Mouse (Mus musculus) hindbrain, embryonic 16.5 days (tissue): ENCODE measurements around the gene Kctd21. TPM values are rescaled to one million over a fixed set of nuclear protein-coding genes. Genes with fewer than 3 reads are reported as not detected.

ENCODE experiments used
- ATAC-seq: fragments of 200-750 bp; cut with Nextera tagmentation; 2 replicates; pipeline ENCODE4 v1.8.0; 2017; ENCODE audit warnings: moderate TSS enrichment, moderate library complexity
- H3K27ac ChIP-seq: fragments of 300-500 bp; sonication (generic); 2 replicates; pipeline ENCODE4 v1.5.1; 2014; ENCODE audit warnings: low read depth, mild to moderate bottlenecking, control low read depth, low read length, moderate library complexity
- H3K27me3 ChIP-seq: fragments of 300-500 bp; sonication (generic); replicated peaks from 2 replicates; pipeline ENCODE4 v1.6.1; 2014; ENCODE audit warnings: low read length; ENCODE audit not compliant: control insufficient read depth, insufficient read depth
- H3K36me3 ChIP-seq: fragments of 300-500 bp; sonication (generic); 2 replicates; pipeline ENCODE4 v1.6.1; 2014; ENCODE audit warnings: mild to moderate bottlenecking, low read length, moderate library complexity, mixed read lengths; ENCODE audit not compliant: control insufficient read depth, insufficient read depth
- H3K4me1 ChIP-seq: fragments of 300-500 bp; sonication (generic); 2 replicates; pipeline ENCODE4 v1.6.1; 2014; ENCODE audit warnings: low read depth, low read length; ENCODE audit not compliant: control insufficient read depth, insufficient read depth
- H3K4me2 ChIP-seq: fragments of 300-500 bp; sonication (generic); 2 replicates; pipeline ENCODE4 v1.6.1; 2014; ENCODE audit warnings: mild to moderate bottlenecking, low read length, control low read depth, moderate library complexity
- H3K4me3 ChIP-seq: fragments of 300-500 bp; sonication (generic); 2 replicates; pipeline ENCODE4 v1.5.1; 2014; ENCODE audit warnings: mild to moderate bottlenecking, low read length, control low read depth, moderate library complexity
- H3K9ac ChIP-seq: fragments of 300-500 bp; sonication (generic); 2 replicates; pipeline ENCODE4 v1.6.1; 2014; ENCODE audit warnings: low read depth, mild to moderate bottlenecking, control low read depth, low read length, moderate library complexity
- H3K9me3 ChIP-seq: fragments of 300-500 bp; sonication (generic); 2 replicates; pipeline ENCODE4 v1.6.1; 2014; ENCODE audit warnings: mild to moderate bottlenecking, low read length, moderate library complexity; ENCODE audit not compliant: control insufficient read depth
- WGBS: fragments of 180-500 bp; shearing (Covaris S2); extraction: QIAGEN DNeasy Blood & Tissue Kit; methylation state at CpG from one replicate; pipeline ENCODE4 v1.1.7; 2014; 5-methylcytosine and 5-hydroxymethylcytosine counted together
- polyA plus RNA-seq: library from polyadenylated mRNA; unstranded; fragments of >200 nt; fragmentation: Nextera tagmentation; extraction: Ambion mirVana; gene quantifications from 2 replicates; pipeline ENCODE4 v1.2.1, GENCODE M21; 2015

Kctd21 gene
- polyA plus RNA-seq, 1 experiment from 2014 or later, result 7.7 TPM

DNA sequence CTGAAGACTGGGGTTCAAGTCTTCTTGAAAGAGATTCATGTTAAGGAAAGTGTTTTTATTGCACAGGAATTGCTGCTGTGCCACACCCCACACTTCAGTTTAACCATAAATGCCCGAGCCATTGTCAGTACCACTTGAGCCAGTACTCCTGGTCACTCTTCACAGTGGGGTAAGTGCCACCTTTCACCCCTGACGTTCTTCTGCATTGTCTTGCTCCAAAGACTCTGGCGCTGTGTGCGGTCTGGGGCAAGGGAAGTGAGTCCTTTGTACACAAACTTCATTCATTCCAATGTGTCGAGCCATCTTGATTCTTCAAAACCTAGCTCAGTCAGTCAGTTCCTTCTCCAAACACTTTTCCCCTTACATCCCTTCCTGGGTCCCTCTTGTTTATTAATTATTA is 28.0 kb downstream of the Kctd21 start:
- WGBS, result 63% methylated on average over 5 of the region's 5 CpGs
- H3K27me3 ChIP-seq, result no peaks in the 10 kb centered on the region
- no peaks in the 10 kb centered on the region for H3K9me3 ChIP-seq
- H3K4me3 ChIP-seq, result no peak overlapping the region
- H3K4me2 ChIP-seq, result no peak overlapping the region
- no peak overlapping the region for H3K9ac ChIP-seq
- ATAC-seq, result no peak
- H3K27ac ChIP-seq, result no peak overlapping the region
- H3K4me1 ChIP-seq, result no peaks in the 10 kb centered on the region
- H3K36me3 ChIP-seq, result no peaks in the 10 kb centered on the region

DNA sequence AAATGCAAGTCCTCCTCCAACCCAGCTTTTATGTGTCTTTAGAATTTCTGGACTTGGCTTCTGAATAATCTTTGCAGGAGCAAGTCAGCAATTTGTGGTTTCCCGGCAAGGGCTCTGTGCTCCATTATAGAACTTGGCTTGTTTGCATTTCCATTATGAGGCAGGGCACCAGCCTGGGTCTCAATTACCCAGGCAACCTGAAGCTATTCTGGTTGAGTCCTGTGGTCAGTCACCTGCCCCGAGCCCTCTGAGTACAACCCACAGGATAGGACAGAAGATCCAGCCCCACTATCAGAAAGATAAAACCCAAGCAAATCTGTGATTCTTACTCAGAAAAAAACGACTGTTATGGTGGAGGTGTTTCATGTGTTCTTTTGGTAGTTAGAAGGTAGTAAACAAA is 28.8 kb downstream of the Kctd21 start:
- Histone ChIP-seq H3K27me3 (no peaks in the 10 kb centered on the region), H3K4me1 (no peaks in the 10 kb centered on the region), H3K36me3 (no peaks in the 10 kb centered on the region), H3K4me3 (no peak overlapping the region), H3K9ac (no peak overlapping the region), H3K9me3 (no peaks in the 10 kb centered on the region), H3K4me2 (no peak overlapping the region), H3K27ac (no peak overlapping the region)
- ATAC-seq, result no peak
- WGBS, result 42% methylated on average over 3 of the region's 3 CpGs

DNA sequence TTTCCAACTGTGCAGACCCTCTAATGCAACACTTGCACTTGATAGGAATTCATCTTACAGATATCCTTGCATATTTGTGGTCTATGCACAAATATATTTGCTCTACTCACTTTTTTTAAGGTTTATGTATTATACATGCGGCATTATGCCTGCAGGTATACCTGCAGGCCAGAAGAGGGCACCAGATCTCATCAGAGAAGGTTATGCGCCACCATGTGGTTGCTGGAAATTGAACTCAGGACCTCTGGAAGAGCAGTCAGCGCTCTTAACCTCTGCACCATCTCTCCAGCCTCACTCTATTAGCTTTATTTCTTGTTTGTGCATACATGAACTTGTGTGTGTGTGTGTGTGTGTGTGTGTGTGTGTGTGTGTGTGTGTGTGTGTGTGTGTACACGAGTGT is 29.3 kb downstream of the Kctd21 start:
- WGBS, result 18% methylated on average over 4 of the region's 4 CpGs
- no peak for ATAC-seq
- H3K36me3 ChIP-seq, result no peaks in the 10 kb centered on the region
- no peaks in the 10 kb centered on the region for H3K4me1 ChIP-seq
- H3K9ac ChIP-seq, result no peak overlapping the region
- H3K9me3 ChIP-seq, result no peaks in the 10 kb centered on the region
- H3K4me3 ChIP-seq, result no peak overlapping the region
- H3K27ac ChIP-seq, result no peak overlapping the region
- no peak overlapping the region for H3K4me2 ChIP-seq
- H3K27me3 ChIP-seq, result no peaks in the 10 kb centered on the region

DNA sequence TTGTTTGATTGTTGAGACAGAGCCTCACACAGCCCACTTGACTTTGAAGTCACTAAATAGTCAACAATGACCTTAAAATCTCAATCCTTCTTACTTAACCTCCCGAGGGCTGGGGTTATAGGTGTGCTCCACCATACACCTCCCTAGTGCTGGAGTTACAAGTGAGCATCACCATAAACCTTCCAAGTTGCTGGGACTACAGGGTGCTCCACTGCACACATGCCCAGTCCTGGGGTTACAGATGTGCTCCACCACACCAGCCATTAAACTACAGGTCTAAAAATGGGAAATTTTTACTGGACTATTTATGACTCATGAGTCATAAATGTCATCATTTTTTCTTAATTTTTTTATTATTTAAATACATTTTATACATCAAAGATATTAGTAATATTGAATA is 33.8 kb downstream of the Kctd21 start:
- peaks cover 1% of the 10 kb centered on the region for H3K4me1 ChIP-seq
- no peak overlapping the region for H3K4me3 ChIP-seq
- H3K27me3 ChIP-seq, result no peaks in the 10 kb centered on the region
- no peaks in the 10 kb centered on the region for H3K9me3 ChIP-seq
- WGBS, result 78% methylated on average over 1 of the region's 1 CpGs
- ATAC-seq, result no peak
- H3K27ac ChIP-seq, result no peak overlapping the region
- H3K4me2 ChIP-seq, result no peak overlapping the region
- no peaks in the 10 kb centered on the region for H3K36me3 ChIP-seq
- H3K9ac ChIP-seq, result no peak overlapping the region

DNA sequence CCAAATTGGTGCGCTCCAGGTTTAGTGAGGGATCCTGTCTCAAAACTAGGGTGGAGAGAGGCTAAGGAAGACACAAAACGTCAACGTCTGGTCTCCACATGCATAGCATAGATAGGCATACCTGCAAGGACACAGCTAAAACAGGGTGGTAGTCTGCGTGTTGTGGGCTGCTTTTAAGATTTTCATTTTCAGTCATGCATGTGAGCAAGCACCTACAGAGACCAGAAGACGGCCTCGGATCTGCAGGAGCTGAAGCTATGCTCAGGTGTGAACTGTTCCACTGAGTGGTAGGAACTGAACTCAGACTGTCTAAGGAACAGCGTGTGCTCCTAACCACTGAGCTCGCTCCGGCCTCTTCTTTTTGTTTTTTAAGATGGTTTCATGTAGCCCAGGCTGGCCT is 43.0 kb downstream of the Kctd21 start:
- no peak for ATAC-seq
- Histone ChIP-seq H3K9ac (no peak overlapping the region), H3K4me1 (peaks cover 10% of the 10 kb centered on the region), H3K27me3 (no peaks in the 10 kb centered on the region), H3K4me3 (no peak overlapping the region), H3K27ac (no peak overlapping the region), H3K4me2 (no peak overlapping the region), H3K36me3 (peaks cover 4% of the 10 kb centered on the region; the same call in 1 of the 2 replicates), H3K9me3 (no peaks in the 10 kb centered on the region)
- WGBS, result 97% methylated on average over 9 of the region's 9 CpGs

DNA sequence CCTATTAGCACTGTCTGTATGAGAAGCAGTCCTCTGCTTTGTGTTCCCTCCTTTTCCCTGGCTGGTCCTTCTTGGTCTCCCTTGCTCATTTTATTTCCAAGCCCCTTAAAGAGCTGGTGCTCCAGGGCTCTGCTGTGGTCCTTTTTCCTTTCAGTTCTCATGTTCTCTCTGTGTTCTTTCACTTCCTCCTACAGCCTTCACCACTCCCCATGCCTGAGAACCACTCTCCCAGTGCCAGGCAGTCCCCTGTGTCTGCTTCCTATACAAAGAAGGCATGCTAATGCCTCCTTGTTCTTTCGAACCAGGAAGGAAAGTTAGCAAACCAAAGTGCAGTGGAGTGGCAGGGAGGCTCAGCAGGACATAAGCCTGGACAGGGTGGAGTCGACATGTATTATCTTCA is 43.8 kb downstream of the Kctd21 start:
- Histone ChIP-seq H3K4me1 (peaks cover 9% of the 10 kb centered on the region), H3K27me3 (no peaks in the 10 kb centered on the region), H3K9me3 (no peaks in the 10 kb centered on the region), H3K27ac (no peak overlapping the region), H3K4me2 (no peak overlapping the region), H3K36me3 (peaks cover 4% of the 10 kb centered on the region; the same call in 1 of the 2 replicates), H3K4me3 (no peak overlapping the region), H3K9ac (no peak overlapping the region)
- 70% methylated on average over 2 of the region's 2 CpGs for WGBS
- no peak for ATAC-seq

DNA sequence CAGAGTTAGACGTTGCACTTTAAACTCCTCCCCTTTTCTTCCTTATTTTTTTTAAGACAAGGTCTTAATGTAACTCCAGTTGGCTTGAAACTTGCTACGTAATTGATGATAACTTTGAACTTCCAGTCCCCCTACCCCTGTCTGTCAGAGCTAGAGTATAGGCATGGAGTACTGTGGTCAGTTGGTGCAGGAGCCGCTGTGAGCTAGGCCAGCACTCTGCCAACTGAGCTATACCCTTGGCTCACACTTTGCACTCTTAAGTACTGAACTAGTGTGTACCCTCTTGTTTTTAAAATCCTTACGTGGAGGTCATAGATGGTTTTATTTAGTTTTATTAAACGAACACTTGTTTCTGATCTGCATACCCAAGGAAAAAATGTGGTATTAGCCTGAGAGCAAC is 47.2 kb downstream of the Kctd21 start:
- Histone ChIP-seq H3K27ac (no peak overlapping the region), H3K4me1 (no peaks in the 10 kb centered on the region), H3K4me2 (no peak overlapping the region), H3K9me3 (no peaks in the 10 kb centered on the region), H3K36me3 (peaks cover 15% of the 10 kb centered on the region), H3K9ac (no peak overlapping the region), H3K4me3 (no peak overlapping the region), H3K27me3 (no peaks in the 10 kb centered on the region)
- WGBS, result 94% methylated on average over 5 of the region's 5 CpGs
- no peak for ATAC-seq

DNA sequence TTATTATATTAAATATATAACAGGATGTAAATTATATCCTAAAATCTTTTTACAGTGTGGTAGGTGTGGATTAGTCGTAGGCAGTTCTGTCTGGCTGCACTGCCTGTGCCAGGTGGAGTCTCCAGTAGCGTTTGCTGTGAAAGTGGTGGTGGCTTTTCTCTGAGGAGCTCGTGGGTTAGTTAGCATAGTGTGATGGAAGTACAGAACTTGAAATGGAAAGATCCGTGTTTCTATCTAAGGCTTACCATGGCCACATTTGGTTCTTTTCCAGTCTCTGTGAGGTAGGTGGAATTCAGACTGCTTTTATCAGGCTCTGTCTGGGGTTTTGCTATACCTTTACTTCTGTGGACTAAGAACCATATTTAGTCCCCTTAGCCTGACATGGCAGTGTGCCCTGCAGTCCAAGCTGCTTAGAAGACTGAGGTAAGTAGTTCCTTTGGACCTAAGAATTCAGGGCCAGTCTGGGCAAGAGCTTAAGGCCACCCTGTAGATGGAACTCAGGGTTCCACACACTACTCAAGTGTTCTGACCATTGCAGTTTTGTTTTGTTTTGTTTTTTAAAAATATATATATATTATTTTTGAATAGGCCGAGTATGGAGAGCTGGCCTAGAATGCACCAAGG is 48.5 kb downstream of the Kctd21 start:
- Histone ChIP-seq H3K36me3 (peaks cover 13% of the 10 kb centered on the region), H3K4me2 (no peak overlapping the region), H3K4me1 (no peaks in the 10 kb centered on the region), H3K27me3 (no peaks in the 10 kb centered on the region), H3K27ac (no peak overlapping the region), H3K9me3 (no peaks in the 10 kb centered on the region), H3K9ac (no peak overlapping the region), H3K4me3 (no peak overlapping the region)
- 96% methylated on average over 5 of the region's 5 CpGs for WGBS
- ATAC-seq, result no peak

DNA sequence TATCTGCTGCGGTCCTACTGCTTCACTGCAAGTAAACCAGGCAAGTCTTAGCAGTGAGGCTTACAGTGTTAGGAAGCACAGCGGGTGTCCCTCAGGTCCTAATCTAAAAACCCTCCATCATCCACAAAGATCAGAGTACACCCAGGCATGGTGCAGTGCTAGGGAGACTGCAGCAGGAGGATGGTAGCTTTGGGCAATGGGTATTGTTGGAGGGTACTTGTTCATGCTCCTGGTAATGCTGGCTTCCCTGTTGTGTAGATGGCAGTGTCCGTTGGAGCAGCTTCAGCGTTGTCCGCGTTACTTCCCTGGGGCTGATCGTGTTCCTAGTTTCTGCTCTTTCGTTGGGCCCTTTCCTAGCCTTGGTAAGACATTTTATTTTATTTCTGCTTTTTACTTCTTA is 50.5 kb downstream of the Kctd21 start:
- Histone ChIP-seq H3K4me3 (no peak overlapping the region), H3K4me1 (no peaks in the 10 kb centered on the region), H3K27me3 (no peaks in the 10 kb centered on the region), H3K4me2 (no peak overlapping the region), H3K9ac (no peak overlapping the region), H3K27ac (no peak overlapping the region), H3K36me3 (peaks cover 13% of the 10 kb centered on the region), H3K9me3 (no peaks in the 10 kb centered on the region)
- ATAC-seq, result no peak
- 97% methylated on average over 8 of the region's 8 CpGs for WGBS
